Mouse (Mus musculus) gastrocnemius, adult 2 months (tissue): Measurements from ENCODE around the gene Car12. TPM values are rescaled to one million over a fixed set of nuclear protein-coding genes. Genes with fewer than 3 reads are reported as not detected.
"Not testable (repeated sequence)": the region's sequence is repeated elsewhere in the genome, so short reads cannot be mapped to it uniquely, and the experiment has no call there.

Experiments used
- DNase-seq: peaks from one replicate; pipeline ENCODE4 v3.0.0; 2022
- H3K27ac ChIP-seq: fragments of 200-600 bp; 2 replicates; pipeline ENCODE4 v1.8.1; 2022; ENCODE audit warnings: mild to moderate bottlenecking
- H3K4me3 ChIP-seq: fragments of 200-600 bp; 2 replicates; pipeline ENCODE4 v1.8.1; 2022; ENCODE audit warnings: mild to moderate bottlenecking, moderate library complexity
- CTCF ChIP-seq: fragments of 200-600 bp; IDR thresholded peaks from 2 replicates; pipeline ENCODE4 v1.8.1; 2022; ENCODE audit warnings: antibody characterized with exemption, mild to moderate bottlenecking, moderate library complexity
- intact Hi-C: fragments of 180-260 bp; cut with DNase I; formaldehyde crosslinking; loops from one replicate; pipeline ENCODE4 v1.15.1; 2025
- total RNA-seq, 2 experiments: library from RNA; stranded (reverse); gene quantifications; 2 replicates each; pipeline ENCODE4 v1.2.3; 2021

Gene Car12
- total RNA-seq, 2 experiments from 2014 or later: 0.10 to 0.14 TPM

GRCm38 (mm10) chr9:66801947-66802346, 88.5 kb downstream of the Car12 start:
- DNase-seq: no peak
- Histone ChIP-seq H3K27ac (no peak overlapping the region), H3K4me3 (no peak overlapping the region)
- no peak for TF ChIP-seq CTCF
- intact Hi-C loops: no loop called here

GRCm38 (mm10) chr9:66805951-66806350, 92.5 kb downstream of the Car12 start:
- intact Hi-C loops, H3K27ac ChIP-seq, DNase-seq: not testable (repeated sequence)
- H3K4me3 ChIP-seq: peak overlapping the region; percentile 30

GRCm38 (mm10) chr9:66813392-66813791, 99.9 kb downstream of the Car12 start:
- no peak for TF ChIP-seq CTCF
- intact Hi-C loops: no loop called here
- H3K4me3 ChIP-seq: no peak overlapping the region
- H3K27ac ChIP-seq: no peak overlapping the region
- DNase-seq: no peak

Other genes with a start within 250 kb of the Car12 start
- gene Fbxl22, start 199.1 kb upstream of the Car12 start, total RNA-seq: 1 to 10 TPM; 1.7 to 3.1 TPM
- 10 to 100 TPM; 15.0 to 17.1 TPM for gene Usp3, start 120.5 kb upstream of the Car12 start, total RNA-seq
- gene Aph1b, start 81.8 kb downstream of the Car12 start, total RNA-seq: 1 to 10 TPM; 1.1 to 2.0 TPM
- not detected for gene Gm10647, start 83.4 kb downstream of the Car12 start, total RNA-seq
- under 1 TPM; 0.31 to 0.51 TPM for gene Aph1c, start 121.0 kb downstream of the Car12 start, total RNA-seq
- 1 to 10 TPM; 5.9 to 9.7 TPM for gene Rab8b, start 206.0 kb downstream of the Car12 start, total RNA-seq
- gene Rps27l, start 232.4 kb downstream of the Car12 start, total RNA-seq: 100 to 1,000 TPM; 191 to 213 TPM